24 mouse cellular contexts compared by ENCODE assay signal in genomic region chr11:66966500-66967116, GRCm38 (mm10). TPM values are rescaled to one million over a fixed set of nuclear protein-coding genes. Genes with fewer than 3 reads are reported as not detected.
DNase-seq lines count a peak whose midpoint lies in the region; ATAC-seq and TF ChIP-seq lines count a peak whose summit lies in the region.
"Had no signal": no experiment of that assay in that cellular context is flagged by ENCODE, and none has a peak within 500 bp of the region (broad histone marks: within the 10 kb centered on the region; RNA-seq: fewer than 3 reads in every experiment).

No protein-coding gene starts in this region.

- peak overlapping the region; percentile 26 for H3K4me3 ChIP-seq in megakaryocyte, embryonic 14.5 days (replicated peaks)
- no peak overlapping the region for H3K4me3 ChIP-seq in stomach, postnatal 0 days (ENCODE audit: low read depth, low read length)
- H3K4me3 ChIP-seq in layer of hippocampus, adult 2 months = no peak overlapping the region
- no peak overlapping the region for H3K4me3 ChIP-seq in left cerebral cortex, adult 2 months
- H3K4me3 ChIP-seq: heart, adult 2 months; heart, embryonic 15.5 days; hindbrain, embryonic 13.5 days had no signal

- no peak for TF ChIP-seq CTCF in stomach, postnatal 0 days (IDR thresholded peaks at IDR 0.05; ENCODE audit: low read depth)
- TF ChIP-seq CTCF in layer of hippocampus, adult 2 months (conservative IDR thresholded peaks at IDR 0.05) = no peak
- TF ChIP-seq CTCF in left cerebral cortex, adult 2 months (IDR thresholded peaks at IDR 0.05) = no peak

- H3K27ac ChIP-seq in stomach, postnatal 0 days (replicated peaks) = no peak overlapping the region
- no peak overlapping the region for H3K27ac ChIP-seq in layer of hippocampus, adult 2 months
- H3K27ac ChIP-seq in left cerebral cortex, adult 2 months = no peak overlapping the region
- H3K27ac ChIP-seq: heart, adult 2 months; heart, embryonic 15.5 days; hindbrain, embryonic 13.5 days had no signal

- no peak overlapping the region for H3K9ac ChIP-seq in stomach, postnatal 0 days (ENCODE audit: low read length)
- H3K9ac ChIP-seq: forebrain, postnatal 0 days; heart, embryonic 15.5 days; hindbrain, embryonic 13.5 days had no signal

- ATAC-seq in megakaryocyte, adult 5-6 weeks (ENCODE audit: poor library complexity, severe bottlenecking) = no peak
- peak; percentile 85 for ATAC-seq in stomach, postnatal 0 days (ENCODE audit: low FRiP score, low TSS enrichment)
- ATAC-seq: forebrain, postnatal 0 days had no signal

- peaks cover 9% of the 10 kb centered on the region for H3K27me3 ChIP-seq in megakaryocyte, embryonic 14.5 days (replicated peaks)
- H3K27me3 ChIP-seq in stomach, postnatal 0 days (ENCODE audit: control insufficient read depth, insufficient read depth, low read length) = no peaks in the 10 kb centered on the region
- H3K27me3 ChIP-seq: hindbrain, embryonic 13.5 days had no signal

- DNase-seq in ES-CJ7 (ENCODE audit: low read depth, low spot score) = peak; percentile 87
- peak; percentile 88 for DNase-seq in ZHBTc4 (ENCODE audit: low read depth, low spot score)
- DNase-seq in stomach, postnatal 0 days (ENCODE audit: low spot score) = peak; percentile 46
- no peak for DNase-seq in layer of hippocampus, adult 2 months (ENCODE audit: low spot score in 2 of 2)
- DNase-seq in left cerebral cortex, adult 2 months (ENCODE audit: extremely low spot score in 1 of 2, low spot score in 2 of 2) = no peak
- DNase-seq: adrenal gland, adult 8-10 months; adrenal gland, postnatal 36 days; cerebellum, adult 2 months; cerebellum, postnatal 10 days; forebrain, postnatal 0 days; gastrocnemius, postnatal 14 days; heart, adult 2 months; heart, postnatal 14 days had no signal

- H3K4me1 ChIP-seq in megakaryocyte, embryonic 14.5 days = no peaks in the 10 kb centered on the region
- no peaks in the 10 kb centered on the region for H3K4me1 ChIP-seq in stomach, postnatal 0 days (replicated peaks; ENCODE audit: control insufficient read depth, insufficient read depth)
- H3K4me1 ChIP-seq: hindbrain, embryonic 13.5 days had no signal

- H3K9me3 ChIP-seq in megakaryocyte, embryonic 14.5 days = no peaks in the 10 kb centered on the region
- no peaks in the 10 kb centered on the region for H3K9me3 ChIP-seq in stomach, postnatal 0 days (ENCODE audit: control insufficient read depth, low read length)
- H3K9me3 ChIP-seq: hindbrain, embryonic 13.5 days had no signal

- H3K4me2 ChIP-seq in stomach, postnatal 0 days (replicated peaks; ENCODE audit: low read depth) = no peak overlapping the region
- H3K4me2 ChIP-seq: heart, embryonic 11.5 days; heart, embryonic 15.5 days; hindbrain, embryonic 13.5 days had no signal

- intact Hi-C loops in left cerebral cortex, adult 2 months (cut with DNase I) = no loop called here

- no peak for TF ChIP-seq EP300 in stomach, postnatal 0 days (optimal IDR thresholded peaks at IDR 0.05)

- 16% methylated on average over 7 of the region's 7 CpGs for WGBS in stomach, postnatal 0 days

- H3K36me3 ChIP-seq in megakaryocyte, embryonic 14.5 days (replicated peaks; ENCODE audit: low read length) = no peaks in the 10 kb centered on the region
- H3K36me3 ChIP-seq in stomach, postnatal 0 days (ENCODE audit: control insufficient read depth, insufficient read depth, low read length) = no peaks in the 10 kb centered on the region
- H3K36me3 ChIP-seq: heart, embryonic 15.5 days; hindbrain, embryonic 13.5 days had no signal

RNA-seq across cellular contexts. Expression of gene Tmem238l, which starts 10.2 kb away (rescaled TPM):
- not detected in 2 replicates for polyA plus RNA-seq in megakaryocyte, embryonic 14.5 days (2012; ENCODE audit: insufficient read depth, low replicate concordance)
- not detected in 2 replicates for total RNA-seq in megakaryocyte, adult 5-6 weeks (2015)
- not detected in 2 replicates for total RNA-seq in megakaryocyte, adult 5-6 weeks (2017)
- polyA plus RNA-seq in stomach, postnatal 0 days (2015; fragmentation: Nextera tagmentation; extraction: Ambion mirVana) = 21.4 and 24.8 TPM in 2 replicates
- not detected for total RNA-seq in layer of hippocampus, adult 2 months (2021)
- total RNA-seq in left cerebral cortex, adult 2 months (2021) = not detected
- total RNA-seq: adrenal gland, adult 8-10 months; adrenal gland, postnatal 36 days; CH12.LX; forebrain, postnatal 0 days; gastrocnemius, adult 18-20 months; gastrocnemius, postnatal 14 days; heart, adult 2 months; heart, postnatal 14 days; hematopoietic stem cell, adult 5-6 weeks; MEL had no signal
- polyA plus RNA-seq: cerebellum, adult 2 months; embryonic facial prominence, embryonic 11.5 days; forebrain, embryonic 11.5 days; forebrain, postnatal 0 days; heart, adult 2 months; hindbrain, embryonic 13.5 days had no signal

RNA-seq across cellular contexts. Expression of gene Pirt, which starts 54.8 kb away (rescaled TPM):
- not detected in 2 replicates for polyA plus RNA-seq in megakaryocyte, embryonic 14.5 days (2012; ENCODE audit: insufficient read depth, low replicate concordance)
- not detected in 2 replicates for total RNA-seq in megakaryocyte, adult 5-6 weeks (2015)
- total RNA-seq in megakaryocyte, adult 5-6 weeks (2017) = not detected in 2 replicates
- polyA plus RNA-seq in stomach, postnatal 0 days (2015; fragmentation: Nextera tagmentation; extraction: Ambion mirVana) = 5.6 and 6.0 TPM in 2 replicates
- 1 to 10 TPM; 1.4 to 1.9 TPM for total RNA-seq in layer of hippocampus, adult 2 months (2021)
- under 1 TPM; 0.16 to 0.23 TPM for total RNA-seq in left cerebral cortex, adult 2 months (2021)
- total RNA-seq: CH12.LX; hematopoietic stem cell, adult 5-6 weeks; MEL had no signal

RNA-seq across cellular contexts. Expression of gene Tmem220, which starts 58.3 kb away (rescaled TPM):
- 1.8 TPM in 1 of 2 replicates, not detected in the other for polyA plus RNA-seq in megakaryocyte, embryonic 14.5 days (2012; ENCODE audit: insufficient read depth, low replicate concordance)
- total RNA-seq in megakaryocyte, adult 5-6 weeks (2015) = 2.3 and 2.5 TPM in 2 replicates
- 1.7 and 3.2 TPM in 2 replicates for total RNA-seq in megakaryocyte, adult 5-6 weeks (2017)
- polyA plus RNA-seq in stomach, postnatal 0 days (2015; fragmentation: Nextera tagmentation; extraction: Ambion mirVana) = 3.7 and 4.9 TPM in 2 replicates
- under 1 TPM; 0.44 to 0.95 TPM for total RNA-seq in layer of hippocampus, adult 2 months (2021)
- total RNA-seq in left cerebral cortex, adult 2 months (2021) = under 1 TPM; 0.56 to 0.79 TPM
- total RNA-seq: forebrain, postnatal 0 days had no signal

Comparison
In these comparisons a context has a peak if more than half of its experiments do, and no peak if none do; other contexts are left out.
1. DNase-seq: peak in ES-CJ7 (single experiment), ZHBTc4 (single experiment) and stomach, postnatal 0 days (single experiment); none in layer of hippocampus, adult 2 months (0 of 2) and left cerebral cortex, adult 2 months (0 of 2).